Mouse (Mus musculus): Measurements from ENCODE around the gene Serpina3n. TPM values are rescaled to one million over a fixed set of nuclear protein-coding genes. Genes with fewer than 3 reads are reported as not detected.
"Not testable (repeated sequence)": the region's sequence is repeated elsewhere in the genome, so short reads cannot be mapped to it uniquely, and the experiment has no call there.

Serpina3n gene
- 1 to 10 TPM; 1.2 to 1.9 TPM for total RNA-seq (2021)
- long read RNA-seq, experiment 1, result 0 reads
- long read RNA-seq, experiment 2, partial matches to known transcripts, result 0 of 1 reads
- long read RNA-seq, experiment 2, other reads (novel, unspliced or antisense), result 0 of 1 reads

- no peak for DNase-seq
Observed at GRCm38 (mm10) chr12:104406454-104406885, at the start of gene Serpina3n. Serpina3n (plus strand) TSS chr12:104406729.

GRCm38 (mm10) chr12:104369986-104370385 lies 36.5 kb upstream of the Serpina3n start:
- no peak for DNase-seq

- DNase-seq, result not testable (repeated sequence)
Observed at GRCm38 (mm10) chr12:104377179-104377578, 29.4 kb upstream of the Serpina3n start.

- DNase-seq, result not testable (repeated sequence)
Observed at GRCm38 (mm10) chr12:104378351-104378750, 28.2 kb upstream of the Serpina3n start.

- DNase-seq, result not testable (repeated sequence)
Observed at GRCm38 (mm10) chr12:104378815-104379214, 27.7 kb upstream of the Serpina3n start.

GRCm38 (mm10) chr12:104379856-104380255 lies 26.7 kb upstream of the Serpina3n start:
- no peak for DNase-seq

GRCm38 (mm10) chr12:104381071-104381604 lies 25.4 kb upstream of the Serpina3n start:
- not testable (repeated sequence) for DNase-seq

- DNase-seq, result not testable (repeated sequence)
Observed at GRCm38 (mm10) chr12:104385987-104386386, 20.5 kb upstream of the Serpina3n start.

- not testable (repeated sequence) for DNase-seq
Observed at GRCm38 (mm10) chr12:104386878-104387277, 19.7 kb upstream of the Serpina3n start.

GRCm38 (mm10) chr12:104388477-104388876 lies 18.1 kb upstream of the Serpina3n start:
- DNase-seq, result no peak

- DNase-seq, result not testable (repeated sequence)
Observed at GRCm38 (mm10) chr12:104391057-104391456, 15.5 kb upstream of the Serpina3n start.

- DNase-seq, result no peak
Observed at GRCm38 (mm10) chr12:104403968-104404367, 2.6 kb upstream of the Serpina3n start.

GRCm38 (mm10) chr12:104412507-104412906 lies 6.0 kb downstream of the Serpina3n start:
- DNase-seq, result no peak

- DNase-seq, result no peak
Observed at GRCm38 (mm10) chr12:104414576-104414975, 8.0 kb downstream of the Serpina3n start.

GRCm38 (mm10) chr12:104415625-104416315 lies 9.2 kb downstream of the Serpina3n start:
- DNase-seq, result no peak

- DNase-seq, result peak; percentile 84
Observed at GRCm38 (mm10) chr12:104418340-104419135, 12.0 kb downstream of the Serpina3n start.

- no peak for DNase-seq
Observed at GRCm38 (mm10) chr12:104419136-104419462, 12.6 kb downstream of the Serpina3n start.

- DNase-seq, result no peak
Observed at GRCm38 (mm10) chr12:104422615-104423392, 16.3 kb downstream of the Serpina3n start.

GRCm38 (mm10) chr12:104425591-104425990 lies 19.1 kb downstream of the Serpina3n start:
- no peak for DNase-seq

GRCm38 (mm10) chr12:104426915-104427314 lies 20.4 kb downstream of the Serpina3n start:
- peak; percentile 36 for DNase-seq

- DNase-seq, result no peak
Observed at GRCm38 (mm10) chr12:104431359-104431758, 24.8 kb downstream of the Serpina3n start.

- DNase-seq, result no peak
Observed at GRCm38 (mm10) chr12:104433214-104433613, 26.7 kb downstream of the Serpina3n start.

Data from gastrocnemius, postnatal 10 days (tissue).